Mouse (Mus musculus): Measurements from ENCODE around the gene Ncbp3. TPM values are rescaled to one million over a fixed set of nuclear protein-coding genes. Genes with fewer than 3 reads are reported as not detected.

The Ncbp3 gene
- polyA plus RNA-seq, 1 experiment from 2014 or later, result 13.2 TPM

- H3K36me3 ChIP-seq (ENCODE audit: insufficient read depth), result peaks cover 28% of the 10 kb centered on the region
- H3K27ac ChIP-seq (ENCODE audit: low read depth), result peak overlapping the region; percentile 6; the same call in 1 of the 2 replicates
- DNase-seq (peak; percentile 30), ATAC-seq (ENCODE audit: insufficient read depth) (no peak)
- H3K27me3 ChIP-seq (ENCODE audit: insufficient read depth, low read length), result no peaks in the 10 kb centered on the region
- H3K4me3 ChIP-seq (ENCODE audit: low read depth, low read length), result no peak overlapping the region
- no peak overlapping the region for H3K4me2 ChIP-seq
- H3K9ac ChIP-seq, result no peak overlapping the region
- WGBS, result 56% methylated on average over 7 of the region's 7 CpGs
- no peak for TF ChIP-seq CTCF (IDR thresholded peaks at IDR 0.05; ENCODE audit: low read depth)
- no peaks in the 10 kb centered on the region for H3K4me1 ChIP-seq (ENCODE audit: insufficient read depth)
- no peaks in the 10 kb centered on the region for H3K9me3 ChIP-seq (ENCODE audit: low read depth, low read length)
These were observed 37.8 kb downstream of the Ncbp3 start for GRCm38 (mm10) chr11:73085391-73085790.

- 48% methylated on average over 6 of the region's 6 CpGs for WGBS
- no peak for DNase-seq
These were observed 40.3 kb downstream of the Ncbp3 start for GRCm38 (mm10) chr11:73087700-73088480.

GRCm38 (mm10) chr11:73090283-73090682 lies 42.7 kb downstream of the Ncbp3 start, which contains the start of gene Itgae:
Itgae (plus strand) TSS chr11:73090583.
- no peak for TF ChIP-seq CTCF (IDR thresholded peaks at IDR 0.05; ENCODE audit: low read depth)
- no peaks in the 10 kb centered on the region for H3K4me1 ChIP-seq (ENCODE audit: insufficient read depth)
- no peak within 1 kb of the TSS for H3K4me3 ChIP-seq (ENCODE audit: low read depth, low read length)
- H3K27ac ChIP-seq (ENCODE audit: low read depth), result no peak within 1 kb of the TSS
- ATAC-seq (ENCODE audit: insufficient read depth) (no peak), DNase-seq (no peak)
- no peak within 1 kb of the TSS for H3K4me2 ChIP-seq
- WGBS, result 80% methylated on average over 4 of the region's 4 CpGs
- H3K9ac ChIP-seq, result no peak within 1 kb of the TSS
- H3K36me3 ChIP-seq (ENCODE audit: insufficient read depth), result no peaks in the 10 kb centered on the region
- H3K9me3 ChIP-seq (ENCODE audit: low read depth, low read length), result no peaks in the 10 kb centered on the region
- H3K27me3 ChIP-seq (ENCODE audit: insufficient read depth, low read length), result no peaks in the 10 kb centered on the region

More at GRCm38 (mm10) chr11:73087700-73088480, 40.3 kb downstream of the Ncbp3 start:
- no peak overlapping the region for H3K4me2 ChIP-seq
- no peaks in the 10 kb centered on the region for H3K4me1 ChIP-seq (ENCODE audit: insufficient read depth)
- H3K9me3 ChIP-seq (ENCODE audit: low read depth, low read length), result no peaks in the 10 kb centered on the region
- H3K27ac ChIP-seq (ENCODE audit: low read depth), result no peak overlapping the region
- H3K9ac ChIP-seq, result no peak overlapping the region
- H3K27me3 ChIP-seq (ENCODE audit: insufficient read depth, low read length), result no peaks in the 10 kb centered on the region
- H3K36me3 ChIP-seq (ENCODE audit: insufficient read depth), result peaks cover 8% of the 10 kb centered on the region; the same call in 1 of the 2 replicates
- no peak for TF ChIP-seq CTCF (IDR thresholded peaks at IDR 0.05; ENCODE audit: low read depth)
- ATAC-seq (ENCODE audit: insufficient read depth), result no peak
- H3K4me3 ChIP-seq (ENCODE audit: low read depth, low read length), result no peak overlapping the region

GRCm38 (mm10) chr11:73090826-73091225 lies 43.2 kb downstream of the Ncbp3 start:
- no peaks in the 10 kb centered on the region for H3K9me3 ChIP-seq (ENCODE audit: low read depth, low read length)
- no peak overlapping the region for H3K9ac ChIP-seq
- TF ChIP-seq CTCF (IDR thresholded peaks at IDR 0.05; ENCODE audit: low read depth), result no peak
- no peaks in the 10 kb centered on the region for H3K4me1 ChIP-seq (ENCODE audit: insufficient read depth)
- no peak for DNase-seq
- no peak overlapping the region for H3K4me3 ChIP-seq (ENCODE audit: low read depth, low read length)
- no peaks in the 10 kb centered on the region for H3K27me3 ChIP-seq (ENCODE audit: insufficient read depth, low read length)
- H3K27ac ChIP-seq (ENCODE audit: low read depth), result no peak overlapping the region
- H3K36me3 ChIP-seq (ENCODE audit: insufficient read depth), result no peaks in the 10 kb centered on the region
- H3K4me2 ChIP-seq, result no peak overlapping the region
- no peak for ATAC-seq (ENCODE audit: insufficient read depth)
- 83% methylated on average over 2 of the region's 2 CpGs for WGBS

GRCm38 (mm10) chr11:73092057-73092456 lies 44.5 kb downstream of the Ncbp3 start:
- DNase-seq (no peak), ATAC-seq (ENCODE audit: insufficient read depth) (no peak)
- Histone ChIP-seq H3K36me3 (ENCODE audit: insufficient read depth) (no peaks in the 10 kb centered on the region), H3K4me1 (ENCODE audit: insufficient read depth) (no peaks in the 10 kb centered on the region), H3K4me3 (ENCODE audit: low read depth, low read length) (no peak overlapping the region), H3K9me3 (ENCODE audit: low read depth, low read length) (no peaks in the 10 kb centered on the region), H3K4me2 (no peak overlapping the region), H3K27me3 (ENCODE audit: insufficient read depth, low read length) (no peaks in the 10 kb centered on the region), H3K27ac (ENCODE audit: low read depth) (no peak overlapping the region), H3K9ac (no peak overlapping the region)
- TF ChIP-seq CTCF (IDR thresholded peaks at IDR 0.05; ENCODE audit: low read depth), result no peak
- 66% methylated on average over 4 of the region's 4 CpGs for WGBS

GRCm38 (mm10) chr11:73092877-73093276 lies 45.3 kb downstream of the Ncbp3 start:
- no peaks in the 10 kb centered on the region for H3K4me1 ChIP-seq (ENCODE audit: insufficient read depth)
- H3K4me3 ChIP-seq (ENCODE audit: low read depth, low read length), result no peak overlapping the region
- TF ChIP-seq CTCF (IDR thresholded peaks at IDR 0.05; ENCODE audit: low read depth), result no peak
- no peaks in the 10 kb centered on the region for H3K36me3 ChIP-seq (ENCODE audit: insufficient read depth)
- H3K9ac ChIP-seq, result no peak overlapping the region
- no peaks in the 10 kb centered on the region for H3K27me3 ChIP-seq (ENCODE audit: insufficient read depth, low read length)
- DNase-seq, result no peak
- H3K27ac ChIP-seq (ENCODE audit: low read depth), result no peak overlapping the region
- ATAC-seq (ENCODE audit: insufficient read depth), result no peak
- H3K9me3 ChIP-seq (ENCODE audit: low read depth, low read length), result no peaks in the 10 kb centered on the region
- WGBS, result 69% methylated on average over 7 of the region's 7 CpGs
- H3K4me2 ChIP-seq, result no peak overlapping the region

GRCm38 (mm10) chr11:73094231-73094995 lies 46.8 kb downstream of the Ncbp3 start:
- H3K27me3 ChIP-seq (ENCODE audit: insufficient read depth, low read length), result no peaks in the 10 kb centered on the region
- no peaks in the 10 kb centered on the region for H3K9me3 ChIP-seq (ENCODE audit: low read depth, low read length)
- H3K4me2 ChIP-seq, result no peak overlapping the region
- 70% methylated on average over 11 of the region's 11 CpGs for WGBS
- no peak overlapping the region for H3K9ac ChIP-seq
- no peak for TF ChIP-seq CTCF (IDR thresholded peaks at IDR 0.05; ENCODE audit: low read depth)
- H3K4me1 ChIP-seq (ENCODE audit: insufficient read depth), result no peaks in the 10 kb centered on the region
- no peak overlapping the region for H3K4me3 ChIP-seq (ENCODE audit: low read depth, low read length)
- no peak for ATAC-seq (ENCODE audit: insufficient read depth)
- H3K27ac ChIP-seq (ENCODE audit: low read depth), result no peak overlapping the region
- H3K36me3 ChIP-seq (ENCODE audit: insufficient read depth), result no peaks in the 10 kb centered on the region
- no peak for DNase-seq

All from lung, embryonic 14.5 days (tissue).